Mouse (Mus musculus): Measurements from ENCODE around the gene Dnajb11.

- TF ChIP-seq POLR2A (IDR thresholded peaks at IDR 0.05; ENCODE audit: borderline replicate concordance, insufficient read depth, low read length) = no peak
- TF ChIP-seq CTCF (IDR thresholded peaks at IDR 0.05; ENCODE audit: borderline replicate concordance, insufficient read depth, low read depth, low read length) = no peak
Measured at GRCm38 (mm10) chr16:22890683-22891510, 33.3 kb downstream of the Dnajb11 start, which contains the start of gene Ahsg.

Data from cerebellum, adult 2 months (tissue).